Comparison of ENCODE assay signal across 9 mouse cellular contexts in the genomic region with DNA sequence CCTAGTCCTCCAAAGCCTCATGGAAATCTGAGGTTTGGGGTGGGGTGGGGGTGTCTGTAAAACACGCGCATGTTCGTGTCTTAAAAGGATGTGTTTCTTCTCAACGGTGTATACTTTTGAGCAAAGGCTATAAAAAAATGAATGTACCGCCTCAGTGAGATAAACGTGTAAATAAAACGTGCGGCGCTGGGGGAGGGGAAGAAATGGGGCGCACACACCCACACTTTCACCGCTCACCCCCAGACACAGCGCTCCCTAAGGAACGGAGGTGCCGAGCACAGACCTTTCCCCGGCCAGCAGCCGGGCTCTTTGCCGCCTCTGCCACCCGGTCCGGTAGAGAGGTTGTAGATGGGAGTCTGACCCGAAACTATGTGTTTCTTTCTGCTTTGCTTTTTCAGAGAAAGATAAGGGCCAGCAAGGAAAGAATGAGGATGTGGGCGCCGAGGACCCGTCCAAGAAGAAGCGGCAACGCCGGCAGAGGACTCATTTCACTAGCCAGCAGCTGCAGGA. TPM values are rescaled to one million over a fixed set of nuclear protein-coding genes. Genes with fewer than 3 reads are reported as not detected.
DNase-seq lines count a peak whose midpoint lies in the region; ATAC-seq and TF ChIP-seq lines count a peak whose summit lies in the region.
"Had no signal": no experiment of that assay in that cellular context is flagged by ENCODE, and none has a peak within 500 bp of the region (broad histone marks: within the 10 kb centered on the region; RNA-seq: fewer than 3 reads in every experiment).

No protein-coding gene starts in this region.

- peaks cover 100% of the 10 kb centered on the region for H3K27me3 ChIP-seq in forebrain, embryonic 10.5 days (ENCODE audit: poor library complexity, severe bottlenecking)
- peaks cover 82% of the 10 kb centered on the region for H3K27me3 ChIP-seq in forebrain, embryonic 15.5 days
- H3K27me3 ChIP-seq in neural tube, embryonic 15.5 days (replicated peaks), result peaks cover 82% of the 10 kb centered on the region
- peaks cover 99% of the 10 kb centered on the region for H3K27me3 ChIP-seq in liver, embryonic 13.5 days
- peaks cover 34% of the 10 kb centered on the region for H3K27me3 ChIP-seq in thymus, adult 2 months (ENCODE audit: control insufficient read depth, insufficient read depth, low read length)

- H3K9me3 ChIP-seq in forebrain, embryonic 10.5 days, result no peaks in the 10 kb centered on the region
- no peaks in the 10 kb centered on the region for H3K9me3 ChIP-seq in forebrain, embryonic 15.5 days
- no peaks in the 10 kb centered on the region for H3K9me3 ChIP-seq in neural tube, embryonic 15.5 days (replicated peaks)
- no peaks in the 10 kb centered on the region for H3K9me3 ChIP-seq in liver, embryonic 13.5 days (replicated peaks)

- no peaks in the 10 kb centered on the region for H3K36me3 ChIP-seq in forebrain, embryonic 10.5 days (replicated peaks)
- no peaks in the 10 kb centered on the region for H3K36me3 ChIP-seq in forebrain, embryonic 15.5 days
- H3K36me3 ChIP-seq in neural tube, embryonic 15.5 days, result no peaks in the 10 kb centered on the region
- no peaks in the 10 kb centered on the region for H3K36me3 ChIP-seq in liver, embryonic 13.5 days
- H3K36me3 ChIP-seq in thymus, adult 2 months (ENCODE audit: control insufficient read depth, insufficient read depth, low read length), result no peaks in the 10 kb centered on the region

- H3K4me3 ChIP-seq in forebrain, embryonic 10.5 days, result peak overlapping the region; percentile 60
- H3K4me3 ChIP-seq in forebrain, embryonic 15.5 days, result no peak overlapping the region
- no peak overlapping the region for H3K4me3 ChIP-seq in neural tube, embryonic 15.5 days (replicated peaks)
- H3K4me3 ChIP-seq in liver, embryonic 13.5 days (replicated peaks), result peak overlapping the region; percentile 56
- H3K4me3 ChIP-seq in thymus, adult 2 months (ENCODE audit: control insufficient read depth, insufficient read depth, low read length), result no peak overlapping the region

- H3K9ac ChIP-seq in forebrain, embryonic 15.5 days (replicated peaks), result no peak overlapping the region
- H3K9ac ChIP-seq in neural tube, embryonic 15.5 days (replicated peaks), result no peak overlapping the region
- no peak overlapping the region for H3K9ac ChIP-seq in liver, embryonic 13.5 days

- no peak overlapping the region for H3K27ac ChIP-seq in forebrain, embryonic 10.5 days
- no peak overlapping the region for H3K27ac ChIP-seq in forebrain, embryonic 15.5 days (replicated peaks)
- H3K27ac ChIP-seq in neural tube, embryonic 15.5 days (replicated peaks), result no peak overlapping the region
- no peak overlapping the region for H3K27ac ChIP-seq in liver, embryonic 13.5 days
- H3K27ac ChIP-seq in thymus, adult 2 months (ENCODE audit: control insufficient read depth, insufficient read depth, low read length), result no peak overlapping the region

- WGBS in forebrain, embryonic 10.5 days, result under 1% methylated on average over 26 of the region's 26 CpGs
- 1% methylated on average over 26 of the region's 26 CpGs for WGBS in forebrain, embryonic 15.5 days
- whole genome bisulfite sequencing in neural tube, embryonic 15.5 days, result under 1% methylated on average over 26 of the region's 26 CpGs
- 2% methylated on average over 26 of the region's 26 CpGs for WGBS in liver, embryonic 13.5 days (ENCODE audit: insufficient replicate concordance)
- WGBS in thymus, adult 2 months, result 6% methylated on average over 26 of the region's 26 CpGs

- DNase-seq in forebrain, embryonic 10.5 days (ENCODE audit: extremely low spot score, low spot score), result no peak
- peak; percentile 65 for DNase-seq in neural tube, embryonic 10.5 days (ENCODE audit: extremely low spot score, low spot score)
- DNase-seq in liver, embryonic 13.5 days, result no peak
- DNase-seq in MN1 (ENCODE audit: low spot score), result no peak
- no peak for DNase-seq in thymus, adult 2 months
- DNase-seq: adrenal gland, postnatal 25 days had no signal

- TF ChIP-seq CTCF in thymus, adult 2 months (IDR thresholded peaks at IDR 0.05; ENCODE audit: borderline replicate concordance, control insufficient read depth, extremely low read depth, insufficient read depth, low read length, poor library complexity), result no peak

- H3K4me1 ChIP-seq in forebrain, embryonic 10.5 days, result peaks cover 51% of the 10 kb centered on the region
- H3K4me1 ChIP-seq in forebrain, embryonic 15.5 days, result peaks cover 31% of the 10 kb centered on the region
- peaks cover 20% of the 10 kb centered on the region for H3K4me1 ChIP-seq in neural tube, embryonic 15.5 days
- H3K4me1 ChIP-seq in liver, embryonic 13.5 days (replicated peaks), result 0 out of 2 replicates have a peak, but pooled peaks cover 3% of the 10 kb centered on the region
- peaks cover 9% of the 10 kb centered on the region for H3K4me1 ChIP-seq in thymus, adult 2 months (replicated peaks; ENCODE audit: control insufficient read depth, insufficient read depth, low read length)

- TF ChIP-seq POLR2A in thymus, adult 2 months (IDR thresholded peaks at IDR 0.05; ENCODE audit: control insufficient read depth, extremely low read depth, insufficient read depth, low read length, poor library complexity), result no peak

- no peak overlapping the region for H3K4me2 ChIP-seq in forebrain, embryonic 15.5 days (replicated peaks)
- no peak overlapping the region for H3K4me2 ChIP-seq in neural tube, embryonic 15.5 days
- H3K4me2 ChIP-seq in liver, embryonic 13.5 days, result peak overlapping the region; percentile 67

- no peak for ATAC-seq in forebrain, embryonic 15.5 days (replicated peaks)
- ATAC-seq in neural tube, embryonic 15.5 days (ENCODE audit: low FRiP score), result no peak
- no peak for ATAC-seq in liver, embryonic 13.5 days (ENCODE audit: low read depth)
- no peak for ATAC-seq in granulocyte monocyte progenitor cell, adult 5-6 weeks (replicated peaks; ENCODE audit: poor library complexity, severe bottlenecking)

RNA-seq across cellular contexts. Expression of a gene that starts 15.6 kb away (rescaled TPM):
- polyA plus RNA-seq in forebrain, embryonic 10.5 days (2016; fragmentation: Nextera tagmentation; extraction: Ambion mirVana), result 11.1 and 15.3 TPM in 2 replicates
- 1.8 and 5.0 TPM in 2 replicates for polyA plus RNA-seq in forebrain, embryonic 15.5 days (2015; fragmentation: Nextera tagmentation; extraction: Ambion mirVana)
- 5.1 and 5.2 TPM in 2 replicates for polyA plus RNA-seq in neural tube, embryonic 15.5 days (2015; fragmentation: Nextera tagmentation; extraction: Ambion mirVana)
- 2.3 and 3.0 TPM in 2 replicates for polyA plus RNA-seq in liver, embryonic 13.5 days (2015; fragmentation: Nextera tagmentation; extraction: Ambion mirVana)
- 0.19 and 0.26 TPM in 2 replicates for polyA plus RNA-seq in thymus, adult 2 months (2012; rRNA removed)
- total RNA-seq in granulocyte monocyte progenitor cell, adult 5-6 weeks (2014; fragmentation: Nextera tagmentation), result not detected in 2 replicates
- total RNA-seq in granulocyte monocyte progenitor cell, adult 5-6 weeks (2017), result not detected in 2 replicates

Comparison
In these comparisons a context has a peak if more than half of its experiments do, and no peak if none do; other contexts are left out.
1. H3K4me3 ChIP-seq: peak in forebrain, embryonic 10.5 days (single experiment) and liver, embryonic 13.5 days (single experiment); none in forebrain, embryonic 15.5 days (single experiment), neural tube, embryonic 15.5 days (single experiment) and thymus, adult 2 months (single experiment).